Mouse (Mus musculus) spleen, postnatal 4 days (tissue): ENCODE data around the gene Armc12.
"Not testable (repeated sequence)": the region's sequence is repeated elsewhere in the genome, so short reads cannot be mapped to it uniquely, and the experiment has no call there.

Experiments
- DNase-seq, 2 experiments: peaks; one replicate each; pipeline ENCODE4 v3.0.0; 2022; ENCODE audit warnings: low spot score in 2 of 2

Gene Armc12

GRCm38 (mm10) chr17:28531946-28532345 lies 1.3 kb downstream of the Armc12 start:
- DNase-seq = no peak

- no peak for DNase-seq
Observed at GRCm38 (mm10) chr17:28532557-28532956, 2.0 kb downstream of the Armc12 start.

GRCm38 (mm10) chr17:28533327-28533726 lies 2.7 kb downstream of the Armc12 start:
- DNase-seq = no peak

- DNase-seq = no peak
Observed at GRCm38 (mm10) chr17:28537881-28538280, 7.3 kb downstream of the Armc12 start.

GRCm38 (mm10) chr17:28546925-28547324 lies 16.3 kb downstream of the Armc12 start:
- DNase-seq = no peak

DNA sequence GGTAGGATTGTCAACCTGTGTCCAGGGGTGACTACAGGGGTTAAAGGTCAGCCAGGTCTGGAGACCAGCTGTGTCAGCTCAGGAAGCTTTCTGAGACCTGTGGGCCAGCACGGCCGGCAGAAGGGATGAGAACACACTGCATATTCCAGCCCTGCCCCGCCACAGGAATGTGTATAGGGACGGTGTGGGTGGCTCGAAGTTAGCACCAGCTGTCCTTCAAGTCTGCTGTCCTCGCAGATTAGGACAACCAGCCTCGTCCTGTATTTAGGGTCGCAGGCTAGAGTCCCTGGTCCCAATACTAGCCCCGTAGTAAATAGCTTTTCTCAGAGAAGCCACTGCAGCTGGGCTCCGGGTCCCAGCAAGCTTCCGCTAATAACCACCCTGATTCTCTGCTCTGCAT lies 17.9 kb downstream of the Armc12 start:
- DNase-seq = no peak

- DNase-seq = no peak
Observed at GRCm38 (mm10) chr17:28549111-28549510, 18.5 kb downstream of the Armc12 start, which contains the start of gene Clpsl2. Gene Clpsl2 (plus strand): TSS chr17:28549411.

DNA sequence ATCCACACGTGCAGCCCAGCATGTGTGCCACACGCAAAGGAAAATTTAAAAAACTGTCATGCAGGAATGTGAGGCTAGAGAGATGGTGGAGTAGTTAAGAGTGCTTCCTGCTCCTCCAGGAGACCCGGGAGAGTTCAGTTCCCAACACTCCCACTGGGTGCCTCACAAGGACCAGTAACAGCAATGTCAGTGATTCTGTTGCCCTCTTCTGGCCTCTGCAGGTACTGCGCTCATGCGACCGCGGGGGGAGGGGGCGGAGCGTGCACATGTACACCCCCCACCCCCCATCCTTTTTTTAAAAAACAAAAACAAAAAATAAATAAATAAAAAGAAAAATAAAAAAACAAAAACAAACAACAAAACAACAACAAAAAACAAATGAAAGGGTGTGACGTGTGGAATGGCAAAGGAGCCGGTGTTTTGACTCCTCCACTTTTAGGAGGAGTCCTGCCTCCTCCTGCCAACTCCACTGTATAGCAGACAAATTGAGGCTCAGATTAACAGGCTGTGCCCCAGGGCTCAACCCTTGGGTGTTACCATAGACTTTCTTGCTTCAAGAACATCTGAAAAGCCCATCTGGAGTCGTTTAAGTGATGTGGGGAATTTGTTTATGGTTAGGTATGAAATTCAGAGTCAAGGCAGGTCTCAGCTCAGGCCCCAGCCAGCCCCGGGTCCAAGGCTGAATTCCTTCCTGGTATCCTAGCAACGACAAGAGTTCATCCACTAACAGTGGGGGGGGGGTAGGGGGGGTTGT lies 22.6 kb downstream of the Armc12 start:
- peak; percentile 50 to 82 for DNase-seq

- DNase-seq = not testable (repeated sequence)
Observed at GRCm38 (mm10) chr17:28554021-28554420, 23.4 kb downstream of the Armc12 start.

DNA sequence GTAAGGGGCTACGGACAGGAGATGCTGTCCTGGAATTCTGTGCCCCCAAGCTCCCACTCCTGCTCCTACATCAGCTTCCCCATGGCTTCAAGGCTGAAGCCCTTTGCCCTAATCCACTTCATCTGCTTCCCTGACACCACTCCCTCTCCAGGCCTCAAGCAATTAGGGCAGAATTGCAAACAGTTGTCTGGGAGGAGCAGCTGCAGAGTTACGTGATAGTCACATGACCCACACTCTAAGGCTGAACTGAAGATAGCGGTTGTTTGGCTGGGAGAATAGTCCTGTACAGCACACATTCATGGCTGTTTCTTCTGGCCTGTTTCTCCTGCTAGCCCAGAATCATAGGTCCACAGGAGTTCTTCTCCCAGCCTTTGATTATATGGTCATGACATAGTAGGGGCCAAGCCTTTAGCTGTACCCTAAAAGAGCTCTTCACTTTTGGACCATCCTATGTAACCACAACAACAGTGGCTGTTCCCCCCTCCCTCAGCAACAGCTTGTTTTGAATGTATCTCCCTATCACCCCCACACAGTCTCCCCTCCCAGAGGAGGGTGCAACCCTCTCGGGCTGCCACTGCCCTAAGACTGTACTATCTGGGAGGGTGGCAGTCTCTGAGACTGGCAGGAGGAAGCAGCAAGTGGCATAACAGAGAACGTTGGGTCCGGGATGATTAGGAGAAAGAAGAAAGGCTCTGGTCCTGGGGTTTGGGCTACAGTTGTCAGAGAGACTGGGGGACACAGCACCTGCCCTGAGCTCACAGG lies 26.2 kb downstream of the Armc12 start:
- no peak for DNase-seq

- no peak for DNase-seq
Observed at GRCm38 (mm10) chr17:28557772-28558171, 27.2 kb downstream of the Armc12 start.

- no peak for DNase-seq
Observed at GRCm38 (mm10) chr17:28560598-28560997, 30.0 kb downstream of the Armc12 start, which contains the start of gene Clps. Gene Clps (minus strand): TSS chr17:28560766.

GRCm38 (mm10) chr17:28561613-28562012 lies 31.0 kb downstream of the Armc12 start:
- DNase-seq = no peak

DNA sequence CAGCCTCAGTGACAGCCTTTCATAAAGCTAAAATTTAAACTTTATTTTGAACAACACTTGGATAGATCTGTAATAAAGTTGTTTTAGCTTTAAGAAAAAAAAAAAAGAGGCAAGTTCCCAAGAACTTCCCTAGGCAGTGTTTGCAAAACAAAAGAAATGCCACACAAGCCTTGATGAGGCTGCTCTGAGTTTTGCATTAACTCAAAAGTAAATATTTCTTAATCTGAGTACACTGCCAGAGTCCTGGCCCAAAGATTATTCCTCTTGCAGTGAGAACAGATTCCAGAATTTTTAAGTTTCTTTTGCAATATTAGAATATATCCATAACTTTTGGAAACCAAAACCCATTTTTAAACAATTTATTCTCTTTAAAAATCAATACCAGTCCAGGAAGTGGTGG lies 34.6 kb downstream of the Armc12 start:
- no peak for DNase-seq

DNA sequence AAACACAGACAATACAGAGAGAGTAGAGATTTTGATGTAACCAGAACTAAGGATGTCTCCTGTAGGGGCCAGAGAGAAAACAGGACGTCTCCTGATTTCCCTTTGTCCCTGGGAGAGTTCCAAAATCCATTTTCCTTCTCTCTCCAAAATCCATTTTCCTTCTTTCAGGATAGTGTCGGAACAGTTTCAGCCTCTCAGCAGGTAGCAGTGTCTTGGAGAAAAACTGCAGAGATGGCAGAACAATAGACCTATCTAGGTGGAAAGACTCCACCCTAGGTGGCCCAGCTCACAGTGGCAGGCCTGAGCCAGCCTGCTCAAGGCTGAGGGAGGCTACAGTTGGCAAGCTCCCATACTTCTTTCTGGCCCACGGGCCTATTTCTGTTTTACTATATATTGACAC lies 36.9 kb downstream of the Armc12 start:
- no peak for DNase-seq

- DNase-seq = no peak
Observed at GRCm38 (mm10) chr17:28571868-28572267, 41.3 kb downstream of the Armc12 start.

- DNase-seq = no peak
Observed at GRCm38 (mm10) chr17:28572521-28572920, 41.9 kb downstream of the Armc12 start.

- DNase-seq = no peak
Observed at GRCm38 (mm10) chr17:28572941-28573340, 42.3 kb downstream of the Armc12 start.

DNA sequence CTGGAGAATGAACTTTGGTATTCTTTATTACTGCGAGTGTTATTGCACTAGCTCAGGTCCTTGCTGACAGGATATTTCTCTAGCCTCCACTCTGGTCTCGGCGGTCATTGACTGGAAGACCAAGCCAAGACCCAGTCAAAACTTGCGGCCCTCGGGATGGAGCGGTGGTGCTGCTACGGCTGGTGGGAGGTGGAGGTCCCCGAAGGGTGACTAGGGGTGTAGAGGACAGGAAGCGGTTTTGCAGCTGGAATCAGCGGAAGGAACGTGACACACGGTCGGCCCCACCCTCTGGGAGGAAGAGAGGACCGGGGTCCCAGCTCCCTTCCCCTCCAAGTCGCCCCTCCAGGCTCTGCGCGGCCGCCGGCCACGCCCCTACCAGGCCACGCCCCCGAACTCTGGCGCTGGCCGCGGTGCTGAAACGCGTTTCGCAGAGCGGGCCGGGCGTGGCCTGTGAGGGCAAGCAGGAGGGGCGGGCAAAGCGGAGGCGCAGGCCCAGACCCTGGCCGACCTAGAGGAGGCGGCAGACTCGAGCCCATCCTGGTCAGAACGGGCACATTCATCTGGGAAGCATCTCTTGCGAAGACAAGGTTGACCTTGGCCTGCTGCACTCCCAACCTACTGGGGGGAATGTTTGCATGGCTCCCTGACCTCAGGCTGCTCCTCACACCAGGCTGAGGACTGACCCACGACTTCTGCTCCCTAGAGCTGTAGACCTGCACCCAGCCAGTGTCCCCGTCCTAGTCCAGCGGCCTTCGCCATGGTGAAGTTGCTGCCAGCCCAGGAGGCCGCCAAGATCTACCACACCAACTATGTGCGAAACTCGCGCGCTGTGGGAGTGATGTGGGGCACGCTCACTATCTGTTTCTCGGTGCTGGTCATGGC lies 44.9 kb downstream of the Armc12 start, which contains the start of gene Lhfpl5:
TSS of gene Lhfpl5 (plus strand) at position 398 of the 882 bp plus-strand sequence.
- DNase-seq = peak; percentile 32 to 86

GRCm38 (mm10) chr17:28580396-28580795 lies 49.8 kb downstream of the Armc12 start:
- peak; percentile 50 to 85 for DNase-seq

DNA sequence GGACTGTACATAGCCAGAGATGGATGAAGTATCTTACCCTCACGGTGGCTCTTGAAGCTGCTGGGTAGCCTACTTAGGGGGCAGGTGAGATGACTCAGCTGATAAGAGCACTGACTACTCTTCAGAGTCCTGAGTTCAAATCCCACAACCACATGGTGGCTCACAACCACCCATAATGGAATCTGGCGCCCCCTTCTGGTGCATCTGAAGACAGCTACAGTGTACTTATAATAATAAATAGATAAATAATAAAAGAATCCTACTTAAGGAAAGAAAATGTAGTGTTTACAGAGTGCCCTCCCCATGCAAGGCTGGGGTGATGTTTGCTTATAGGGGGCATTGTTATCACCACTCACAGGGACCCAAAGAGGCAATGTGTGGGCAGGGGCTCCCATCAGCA lies 50.5 kb downstream of the Armc12 start:
- DNase-seq = no peak

DNA sequence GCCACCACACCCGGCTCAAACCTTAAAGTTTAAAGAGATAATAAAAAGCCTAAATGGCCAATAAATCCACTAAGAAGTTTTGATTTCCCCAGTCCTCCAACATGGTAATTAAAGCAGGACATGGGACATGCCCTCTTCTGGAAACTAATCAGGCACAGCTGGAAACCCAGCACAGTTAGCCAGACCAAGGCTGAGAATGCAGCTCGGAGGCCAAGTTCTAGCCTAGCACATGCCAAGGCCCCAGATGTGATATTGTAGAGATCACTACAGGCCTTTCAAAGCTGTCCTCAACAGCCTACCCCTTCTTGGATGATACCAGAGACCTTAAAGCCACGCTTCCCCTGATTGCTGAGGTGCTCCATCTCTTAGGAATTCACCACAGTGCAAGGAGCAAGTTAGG lies 55.9 kb downstream of the Armc12 start:
- no peak for DNase-seq
